Mouse (Mus musculus) forebrain, embryonic 11.5 days (tissue): ENCODE data around the gene Susd3. TPM values are rescaled to one million over a fixed set of nuclear protein-coding genes. Genes with fewer than 3 reads are reported as not detected.

ENCODE experiments used
- ATAC-seq: fragments of 200-750 bp; cut with Nextera tagmentation; replicated peaks from 2 replicates; pipeline ENCODE4 v1.8.0; 2017; ENCODE audit warnings: moderate TSS enrichment; ENCODE audit not compliant: low FRiP score
- DNase-seq: peaks from one replicate; pipeline ENCODE4 v3.0.0-alpha.2; 2017; ENCODE audit warnings: low spot score
- H3K27ac ChIP-seq: fragments of 300-500 bp; sonication (generic); 2 replicates; pipeline ENCODE4 v1.5.1; 2014; ENCODE audit warnings: low read depth, low read length
- H3K27me3 ChIP-seq: fragments of 300-500 bp; sonication (generic); 2 replicates; pipeline ENCODE4 v1.6.1; 2014; ENCODE audit warnings: mild to moderate bottlenecking, low read length, mixed read lengths; ENCODE audit not compliant: control insufficient read depth, insufficient read depth
- H3K36me3 ChIP-seq: fragments of 300-500 bp; sonication (generic); 2 replicates; pipeline ENCODE4 v1.6.1; 2014; ENCODE audit warnings: mild to moderate bottlenecking, low read length, moderate library complexity, mixed read lengths; ENCODE audit not compliant: control insufficient read depth, insufficient read depth
- H3K4me1 ChIP-seq: fragments of 300-500 bp; sonication (generic); replicated peaks from 2 replicates; pipeline ENCODE4 v1.6.1; 2014; ENCODE audit warnings: low read length, mixed read lengths; ENCODE audit not compliant: control insufficient read depth, insufficient read depth
- H3K4me2 ChIP-seq: fragments of 300-500 bp; sonication (generic); 2 replicates; pipeline ENCODE4 v1.6.1; 2014; ENCODE audit warnings: low read depth, mild to moderate bottlenecking, low read length, moderate library complexity, mixed read lengths; ENCODE audit not compliant: severe bottlenecking
- H3K4me3 ChIP-seq: fragments of 300-500 bp; sonication (generic); 2 replicates; pipeline ENCODE4 v1.5.1; 2014; ENCODE audit warnings: low read depth, low read length
- H3K9ac ChIP-seq: fragments of 300-500 bp; sonication (generic); 2 replicates; pipeline ENCODE4 v1.6.1; 2014; ENCODE audit warnings: low read length
- H3K9me3 ChIP-seq: fragments of 300-500 bp; sonication (generic); 2 replicates; pipeline ENCODE4 v1.6.1; 2016; ENCODE audit warnings: low read length, mixed read lengths; ENCODE audit not compliant: control insufficient read depth
- WGBS: fragments of 180-500 bp; shearing (Covaris S2); extraction: QIAGEN DNeasy Blood & Tissue Kit; methylation state at CpG from one replicate; pipeline ENCODE4 v1.1.7; 2014; 5-methylcytosine and 5-hydroxymethylcytosine counted together
- polyA plus RNA-seq: library from polyadenylated mRNA; unstranded; fragments of >200 nt; fragmentation: Nextera tagmentation; extraction: Ambion mirVana; gene quantifications from 2 replicates; pipeline ENCODE4 v1.2.1, GENCODE M21; 2014

The Susd3 gene
- polyA plus RNA-seq, 1 experiment from 2014 or later, result 1.4 TPM

DNA sequence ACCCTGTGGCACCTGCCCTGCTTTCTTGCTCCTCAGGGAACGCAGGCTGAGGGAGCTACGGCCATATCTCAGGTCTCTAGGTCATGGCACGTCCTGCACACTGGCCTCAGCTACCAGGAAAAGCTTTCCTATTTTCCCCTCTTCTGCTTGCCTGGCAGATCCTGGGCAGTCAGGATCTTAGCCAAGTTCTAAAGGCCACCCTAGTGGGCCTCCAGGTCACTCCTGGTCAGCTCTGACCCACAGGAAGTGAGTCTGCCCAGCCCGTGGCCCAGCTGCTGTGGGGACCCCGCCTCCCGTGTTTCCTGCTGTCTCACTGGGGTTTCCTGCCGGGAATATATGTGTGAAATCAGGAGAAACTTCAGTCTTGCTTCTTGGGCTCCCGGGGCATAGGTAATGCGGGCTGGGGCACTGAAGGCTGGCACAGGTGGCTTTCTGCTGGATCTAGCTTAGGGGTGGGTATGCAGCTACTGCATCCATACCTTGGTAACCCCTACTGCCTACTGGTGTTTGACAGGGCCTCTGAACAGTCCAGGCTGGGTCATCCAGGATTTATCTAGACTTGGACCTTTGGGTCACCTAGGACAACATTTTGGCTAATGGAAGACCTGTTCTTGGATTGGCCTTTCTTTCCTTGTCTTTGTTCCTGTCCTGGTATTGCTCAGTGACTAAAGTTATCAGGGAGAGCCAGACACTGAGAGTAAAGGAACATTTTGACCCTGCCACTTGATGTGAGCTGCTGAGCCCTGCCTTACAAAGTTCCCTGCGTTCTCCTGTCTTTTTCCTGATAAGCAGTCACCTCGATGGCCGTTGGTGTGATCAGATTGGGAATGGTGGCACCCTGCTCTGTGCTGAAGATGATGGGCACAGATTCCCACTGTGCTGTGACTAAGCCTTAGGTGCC lies 58.3 kb downstream of the Susd3 start:
- WGBS, result 82% methylated on average over 12 of the region's 12 CpGs
- no peaks in the 10 kb centered on the region for H3K9me3 ChIP-seq
- no peaks in the 10 kb centered on the region for H3K27me3 ChIP-seq

DNA sequence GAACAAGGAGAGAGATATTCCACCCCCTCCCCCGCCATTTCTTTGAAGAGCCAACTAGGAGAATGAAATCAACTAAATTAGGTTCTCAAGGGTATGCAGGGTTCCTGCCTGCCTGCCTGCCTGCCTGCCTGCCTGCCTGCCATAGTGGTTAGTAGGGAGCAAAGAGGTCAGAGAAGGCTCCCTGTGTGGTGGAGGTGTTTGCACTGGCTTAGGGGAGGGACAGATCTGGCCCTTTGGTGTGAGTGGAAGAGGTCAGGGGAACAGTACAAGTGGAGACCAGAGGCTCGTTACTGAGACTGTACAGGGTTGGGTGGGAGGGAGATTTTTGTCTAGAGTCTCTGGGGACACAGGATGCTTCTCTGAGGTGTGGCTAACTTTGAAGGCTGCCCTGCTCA lies 59.5 kb downstream of the Susd3 start:
- ATAC-seq (no peak), DNase-seq (no peak)
- peaks cover 11% of the 10 kb centered on the region for H3K4me1 ChIP-seq
- no peaks in the 10 kb centered on the region for H3K9me3 ChIP-seq
- H3K27me3 ChIP-seq, result no peaks in the 10 kb centered on the region
- no peak overlapping the region for H3K27ac ChIP-seq
- H3K36me3 ChIP-seq, result no peaks in the 10 kb centered on the region
- no peak overlapping the region for H3K4me2 ChIP-seq
- WGBS, result 43% methylated on average over 2 of the region's 2 CpGs
- no peak overlapping the region for H3K4me3 ChIP-seq
- no peak overlapping the region for H3K9ac ChIP-seq

More for the DNA sequence above, 58.3 kb downstream of the Susd3 start:
- Histone ChIP-seq H3K4me1 (peaks cover 11% of the 10 kb centered on the region), H3K9ac (no peak overlapping the region), H3K4me2 (no peak overlapping the region), H3K4me3 (no peak overlapping the region), H3K27ac (no peak overlapping the region), H3K36me3 (no peaks in the 10 kb centered on the region)
- no peak for ATAC-seq
- DNase-seq, result no peak

DNA sequence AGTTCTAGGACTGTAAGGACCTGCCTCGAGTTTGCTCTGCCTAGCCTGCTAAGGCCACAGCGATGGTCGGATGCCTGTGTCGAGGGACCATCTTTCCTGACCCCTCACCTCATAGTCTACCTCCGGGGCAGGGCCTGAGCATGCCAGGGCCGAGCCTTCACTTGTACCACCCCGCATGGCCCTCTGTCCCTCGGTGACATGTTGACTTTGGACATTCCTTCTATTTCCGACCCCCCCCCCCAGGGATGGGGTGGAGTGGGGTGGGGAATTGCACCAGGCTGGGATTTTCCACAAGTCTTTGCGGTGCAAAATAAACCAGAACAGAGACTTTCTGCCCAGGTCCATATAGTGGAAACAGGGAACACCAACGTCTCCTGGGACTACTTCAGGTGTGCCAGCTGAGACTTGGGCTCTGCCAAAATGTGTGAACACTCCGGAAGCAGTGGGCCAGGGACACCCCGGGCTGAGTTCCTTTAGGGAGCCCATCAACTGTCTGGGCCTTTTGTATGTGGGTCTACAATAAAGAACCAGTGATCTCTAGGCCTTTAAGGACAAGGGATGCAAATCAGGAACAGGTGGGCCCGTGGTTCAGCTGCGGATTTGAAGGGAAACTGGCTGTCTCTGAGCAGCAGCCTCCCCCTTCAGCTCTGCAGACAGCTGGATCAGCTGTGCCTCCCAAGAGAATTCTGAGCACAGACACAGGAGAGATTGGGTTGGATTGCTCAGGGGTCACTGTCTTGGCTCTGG lies 60.1 kb downstream of the Susd3 start:
- Histone ChIP-seq H3K4me2 (peak overlapping the region; percentile 100), H3K4me1 (peaks cover 11% of the 10 kb centered on the region), H3K27ac (no peak overlapping the region), H3K4me3 (peak overlapping the region; percentile 72), H3K9ac (peak overlapping the region; percentile 39), H3K36me3 (no peaks in the 10 kb centered on the region), H3K27me3 (no peaks in the 10 kb centered on the region), H3K9me3 (no peaks in the 10 kb centered on the region)
- DNase-seq, result no peak
- WGBS, result 28% methylated on average over 15 of the region's 15 CpGs
- ATAC-seq, result peak; percentile 28

DNA sequence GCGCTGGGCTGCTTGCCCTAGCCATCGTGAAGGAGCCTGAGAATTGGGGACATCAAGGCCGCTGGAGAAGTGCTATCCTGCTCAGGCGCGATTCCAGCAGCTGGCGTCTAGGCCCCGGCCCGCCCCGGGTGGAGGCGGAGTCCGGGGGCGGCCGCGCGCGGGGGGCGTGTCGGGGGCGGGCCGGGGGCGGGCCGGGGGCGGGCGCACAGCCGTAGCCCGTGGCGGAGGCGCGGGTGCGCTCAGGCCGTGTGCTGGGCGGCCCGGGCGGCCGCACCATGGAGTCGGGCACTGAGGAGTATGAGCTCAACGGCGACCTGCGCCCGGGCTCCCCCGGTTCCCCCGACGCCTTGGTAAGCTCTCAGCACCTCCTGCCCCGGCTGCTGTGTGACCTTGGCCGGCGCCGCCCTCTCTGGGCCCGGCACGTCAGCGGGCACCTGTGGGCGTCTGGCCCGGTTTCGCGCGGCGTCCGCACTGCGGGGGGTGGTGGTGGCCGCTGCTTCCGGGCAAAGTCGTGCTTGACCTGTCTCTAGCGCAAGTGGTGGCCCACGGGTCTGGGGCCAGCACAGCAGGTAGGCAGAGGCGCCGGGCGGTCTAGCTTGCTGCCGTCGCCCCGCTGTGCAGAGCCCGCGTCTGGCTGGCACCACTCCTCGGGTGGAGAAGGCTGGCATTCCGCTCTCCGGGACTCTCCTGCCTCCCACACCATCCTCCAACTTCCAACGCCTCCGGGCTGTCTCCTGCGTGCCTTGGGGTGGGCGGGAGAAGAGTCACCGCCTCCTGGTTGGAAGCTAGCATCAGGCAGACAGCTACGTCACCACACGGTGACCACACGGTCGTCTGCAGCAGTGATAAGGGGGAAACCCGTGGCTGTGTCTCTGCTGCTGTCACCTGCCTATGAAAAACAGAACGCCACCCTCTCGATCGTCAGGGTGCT lies 61.0 kb downstream of the Susd3 start, which contains the start of gene Ninj1:
Ninj1 (plus strand) TSS at position 198 of the 931 bp plus-strand sequence.
- peak within 1 kb of the TSS; percentile 39 for H3K9ac ChIP-seq
- peak within 1 kb of the TSS; percentile 72 for H3K4me3 ChIP-seq
- ATAC-seq, result peak; percentile 94
- H3K36me3 ChIP-seq, result no peaks in the 10 kb centered on the region
- no peaks in the 10 kb centered on the region for H3K9me3 ChIP-seq
- no peak within 1 kb of the TSS for H3K27ac ChIP-seq
- H3K27me3 ChIP-seq, result no peaks in the 10 kb centered on the region
- peak; percentile 91 for DNase-seq
- WGBS, result under 1% methylated on average over 78 of the region's 87 CpGs
- peak within 1 kb of the TSS; percentile 100 for H3K4me2 ChIP-seq
- peaks cover 11% of the 10 kb centered on the region for H3K4me1 ChIP-seq

DNA sequence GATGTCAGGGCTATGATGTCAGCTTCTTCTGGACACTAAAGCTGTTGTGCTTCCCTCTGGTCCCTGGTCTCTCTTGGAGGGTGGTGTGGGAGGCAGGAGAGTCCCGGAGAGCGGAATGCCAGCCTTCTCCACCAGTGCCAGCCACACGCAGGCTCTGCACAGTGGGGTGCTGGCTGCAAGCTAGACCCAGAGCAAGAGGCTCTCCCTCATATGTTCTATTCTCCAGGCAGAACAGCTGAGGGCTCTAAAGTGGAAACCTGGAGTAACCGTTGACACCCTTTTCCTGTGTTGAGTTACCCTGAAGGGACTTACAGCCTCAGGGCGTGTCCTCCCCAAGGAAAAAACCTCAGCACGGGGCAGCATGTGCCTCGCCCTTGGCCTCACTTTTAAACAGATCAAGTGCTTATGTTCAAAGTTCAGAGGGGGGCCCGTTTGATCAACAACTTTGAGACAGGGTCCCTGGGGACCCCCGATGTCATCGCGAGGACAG lies 61.7 kb downstream of the Susd3 start:
- DNase-seq, result no peak
- Histone ChIP-seq H3K27me3 (no peaks in the 10 kb centered on the region), H3K27ac (no peak overlapping the region), H3K4me3 (peak overlapping the region; percentile 72; the same call in 1 of the 2 replicates), H3K9ac (peak overlapping the region; percentile 39), H3K4me2 (peak overlapping the region; percentile 100; the same call in 1 of the 2 replicates), H3K9me3 (no peaks in the 10 kb centered on the region), H3K36me3 (no peaks in the 10 kb centered on the region), H3K4me1 (peaks cover 11% of the 10 kb centered on the region)
- 13% methylated on average over 11 of the region's 11 CpGs for WGBS
- peak; percentile 32; the same call in 1 of the 2 replicates for ATAC-seq

GRCm38 (mm10) chr13:49183646-49184045 lies 64.9 kb downstream of the Susd3 start:
- no peak for DNase-seq
- H3K4me2 ChIP-seq, result no peak overlapping the region
- H3K4me3 ChIP-seq, result no peak overlapping the region
- H3K27me3 ChIP-seq, result no peaks in the 10 kb centered on the region
- 0 out of 2 replicates have a peak overlapping the region, but pooled peaks have one; percentile 1 for H3K9ac ChIP-seq
- H3K4me1 ChIP-seq, result peaks cover 11% of the 10 kb centered on the region
- no peak for ATAC-seq
- H3K9me3 ChIP-seq, result no peaks in the 10 kb centered on the region
- H3K27ac ChIP-seq, result no peak overlapping the region
- WGBS, result 64% methylated on average over 5 of the region's 5 CpGs
- no peaks in the 10 kb centered on the region for H3K36me3 ChIP-seq

GRCm38 (mm10) chr13:49183161-49183560 lies 65.3 kb downstream of the Susd3 start:
- Histone ChIP-seq H3K4me2 (no peak overlapping the region), H3K27me3 (no peaks in the 10 kb centered on the region), H3K4me3 (no peak overlapping the region), H3K9me3 (no peaks in the 10 kb centered on the region), H3K27ac (no peak overlapping the region), H3K4me1 (peaks cover 8% of the 10 kb centered on the region), H3K9ac (0 out of 2 replicates have a peak overlapping the region, but pooled peaks have one; percentile 1), H3K36me3 (no peaks in the 10 kb centered on the region)
- DNase-seq (no peak), ATAC-seq (no peak)
- WGBS, result 62% methylated on average over 5 of the region's 5 CpGs
